Mouse (Mus musculus) lung, postnatal 0 days (tissue): Measurements from ENCODE around the gene Pik3c2b.

Source experiments
- CTCF ChIP-seq: IDR thresholded peaks from 2 replicates; pipeline ENCODE4 v1.5.1; 2016; ENCODE audit warnings: antibody characterized with exemption, mild to moderate bottlenecking
- EP300 ChIP-seq: IDR thresholded peaks from 2 replicates; pipeline ENCODE4 v1.6.1; 2016; ENCODE audit warnings: antibody characterized with exemption, mild to moderate bottlenecking, control low read depth

GRCm38 (mm10) chr1:133119931-133120712 lies 74.7 kb downstream of the Pik3c2b start:
- TF ChIP-seq CTCF (peak; percentile 22), EP300 (no peak)
